Mouse (Mus musculus) urinary bladder, postnatal 25 days (tissue): ENCODE measurements around the gene Cdh4.
A peak's percentile ranks its signal among the peaks of the same experiment; 100 is the strongest.

Experiments used
- DNase-seq: peaks from one replicate; pipeline ENCODE4 v3.0.0; 2022; ENCODE audit warnings: low spot score

Gene Cdh4

DNA sequence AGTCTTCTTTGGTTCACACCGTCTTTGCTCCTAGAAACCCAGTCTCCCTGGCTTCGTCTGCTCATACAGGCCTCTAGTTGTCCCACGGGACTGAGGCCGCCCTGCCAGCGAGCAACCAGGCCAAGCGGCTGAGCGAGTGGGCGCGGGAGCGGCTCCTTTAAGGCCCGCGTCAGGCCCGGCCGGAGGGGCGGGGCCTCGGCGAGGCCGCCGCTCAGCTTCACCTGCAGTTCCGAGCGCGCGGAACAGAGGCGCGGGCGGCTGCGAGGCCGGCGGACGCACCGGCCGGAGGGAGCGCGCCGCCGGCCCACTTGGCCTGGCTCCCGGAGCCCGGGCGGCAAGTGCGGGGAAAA is at the start of gene Cdh4:
Cdh4 (plus strand) TSS at position 241 of the 350 bp plus-strand sequence.
- DNase-seq, result peak; percentile 55

DNA sequence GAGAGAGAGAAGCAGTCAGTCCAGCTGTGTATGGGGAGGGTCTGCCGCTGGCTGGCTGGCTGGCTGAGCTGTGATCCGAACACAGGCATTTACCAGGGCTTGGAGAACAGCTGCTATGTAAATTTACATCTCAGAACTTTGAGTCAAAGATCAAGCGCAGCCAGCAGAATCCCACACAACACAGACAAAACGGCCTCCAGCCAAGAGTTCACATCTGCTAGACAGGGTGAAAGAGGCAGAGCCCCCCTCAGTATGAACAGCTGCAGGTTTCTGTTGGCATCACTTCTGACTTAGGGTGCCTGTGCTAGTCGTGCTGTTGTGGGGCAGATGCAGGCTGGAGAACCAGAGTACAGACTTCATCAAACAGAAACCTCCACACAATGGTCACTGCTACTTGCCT is 46.8 kb upstream of the Cdh4 start:
- DNase-seq, result no peak

- no peak for DNase-seq
These were observed 42.5 kb upstream of the Cdh4 start for GRCm38 (mm10) chr2:179399645-179400249.

DNA sequence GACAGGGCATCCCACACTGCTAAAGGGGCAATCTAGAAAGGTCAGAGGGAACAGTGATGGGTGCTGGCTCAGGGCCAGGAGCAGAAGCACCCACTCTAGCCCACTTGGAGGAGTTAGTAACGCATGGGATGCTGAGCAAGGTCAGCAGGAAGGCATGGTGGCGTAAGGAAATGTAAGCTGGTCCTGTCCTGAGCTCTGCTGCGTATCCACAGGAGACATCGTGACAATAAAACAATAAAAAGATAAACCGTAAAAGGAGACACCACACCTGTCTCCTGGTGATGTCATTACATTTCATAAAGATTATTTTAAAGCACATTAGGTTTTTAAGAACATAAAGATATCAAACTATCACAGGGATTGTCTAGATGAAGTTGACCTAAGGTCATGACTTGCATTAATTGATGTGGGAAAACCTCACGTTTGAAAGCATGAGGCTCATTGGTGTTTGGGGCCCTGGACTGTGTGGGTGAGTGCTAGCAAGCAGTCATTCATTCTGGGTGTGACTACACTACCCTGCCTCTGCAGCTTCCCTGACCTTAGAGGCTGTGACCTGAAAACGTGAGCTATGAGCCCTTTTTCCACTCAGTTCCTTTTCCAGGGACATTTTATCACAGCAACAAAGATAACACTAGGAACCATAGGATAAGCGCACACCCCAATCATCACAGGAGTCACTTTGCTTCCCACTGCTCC is 31.2 kb upstream of the Cdh4 start:
- DNase-seq, result no peak

- DNase-seq, result no peak
These were observed 29.3 kb upstream of the Cdh4 start for GRCm38 (mm10) chr2:179412966-179413365.

DNA sequence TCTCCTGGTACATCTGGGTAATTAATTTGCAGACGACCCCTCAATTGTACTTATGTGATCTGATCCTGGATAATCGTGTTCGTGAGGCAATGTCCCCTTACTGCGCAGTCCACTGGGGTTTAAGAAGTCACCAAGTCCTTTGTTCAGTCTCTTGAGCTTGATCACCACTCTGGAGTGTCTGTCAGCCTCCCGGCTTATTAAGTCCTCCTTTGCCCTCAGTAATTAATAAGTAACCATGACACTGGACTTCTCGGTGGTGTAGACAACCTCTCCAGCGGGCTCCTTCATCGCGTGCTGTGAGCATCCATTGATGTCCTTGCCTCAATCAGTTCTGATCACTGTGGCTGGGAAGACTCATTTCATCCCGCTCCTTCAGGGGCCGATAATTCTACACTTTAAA is 28.0 kb upstream of the Cdh4 start:
- no peak for DNase-seq

GRCm38 (mm10) chr2:179414704-179415103 is 27.5 kb upstream of the Cdh4 start:
- DNase-seq, result no peak

- no peak for DNase-seq
These were observed 26.3 kb upstream of the Cdh4 start for GRCm38 (mm10) chr2:179415892-179416403.

DNA sequence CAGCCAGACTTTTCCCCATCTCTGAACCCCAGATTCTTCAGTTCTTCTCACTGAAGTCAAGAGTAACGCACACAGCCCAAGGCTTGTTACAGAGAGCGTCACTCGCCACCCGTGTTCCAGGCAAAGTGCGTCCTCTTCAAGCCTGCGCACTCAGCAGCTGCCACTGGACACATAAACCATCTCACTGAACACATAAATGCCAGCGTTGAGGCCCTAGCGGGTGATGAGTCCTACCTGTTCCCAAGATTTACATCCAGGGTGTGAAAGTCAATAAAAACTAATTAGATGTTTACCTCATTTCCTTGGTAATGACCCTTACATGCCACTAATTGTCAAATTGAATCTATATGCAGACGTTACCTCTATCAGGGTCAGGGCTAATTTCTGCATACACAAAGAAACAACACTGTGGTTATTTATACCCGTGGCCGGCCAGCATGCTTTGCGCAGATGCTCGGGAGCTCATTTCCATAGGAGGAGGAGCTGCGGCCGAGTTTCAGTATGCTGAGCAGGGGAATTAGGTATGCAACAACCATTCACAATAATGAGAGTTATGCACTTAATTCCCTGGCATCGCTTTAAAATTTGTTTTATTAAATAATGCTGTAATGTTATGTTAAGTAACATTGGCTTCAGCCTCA is 25.5 kb upstream of the Cdh4 start:
- no peak for DNase-seq

GRCm38 (mm10) chr2:179425602-179426001 is 16.6 kb upstream of the Cdh4 start:
- DNase-seq, result no peak

GRCm38 (mm10) chr2:179428889-179429288 is 13.3 kb upstream of the Cdh4 start:
- DNase-seq, result no peak

GRCm38 (mm10) chr2:179440161-179440560 is 2.1 kb upstream of the Cdh4 start:
- DNase-seq, result no peak

- DNase-seq, result no peak
These were observed 1.1 kb upstream of the Cdh4 start for GRCm38 (mm10) chr2:179441086-179441485.

- DNase-seq, result no peak
These were observed 514 bp upstream of the Cdh4 start for GRCm38 (mm10) chr2:179441717-179442116.

DNA sequence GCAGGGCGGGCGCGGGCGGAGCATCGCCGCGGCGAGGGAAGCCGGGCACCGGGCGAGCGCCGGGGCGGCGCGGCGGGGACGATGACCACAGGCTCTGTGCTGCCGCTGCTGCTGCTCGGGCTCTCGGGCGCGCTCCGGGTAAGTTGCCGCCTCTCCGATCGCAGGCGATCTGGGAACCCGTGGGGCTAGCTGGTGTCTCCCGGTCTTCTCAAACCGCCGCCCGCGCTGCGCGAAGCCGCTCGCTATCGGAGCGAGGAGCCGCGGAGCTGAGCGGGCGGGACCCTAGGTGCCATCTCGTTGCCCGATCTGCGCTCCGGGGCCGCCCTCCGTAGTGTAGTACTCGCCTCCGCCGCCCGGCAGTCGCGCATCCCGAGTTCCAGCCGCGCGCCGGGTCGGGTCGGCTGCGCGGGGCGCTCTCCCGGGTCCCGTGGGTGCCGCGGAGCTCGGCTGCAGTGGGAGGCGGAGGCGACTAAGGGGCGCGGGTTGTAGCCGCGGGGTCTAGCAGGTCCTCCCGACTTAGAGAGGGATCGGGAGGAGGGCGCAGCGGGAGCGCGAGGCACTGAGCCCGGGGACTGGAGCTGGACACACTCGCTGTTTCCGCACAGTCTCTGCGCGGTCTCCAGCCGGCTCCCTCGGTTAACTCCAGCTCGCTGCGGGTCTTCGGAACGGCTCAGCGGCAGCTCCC is 452 bp downstream of the Cdh4 start:
- DNase-seq, result peak; percentile 20

DNA sequence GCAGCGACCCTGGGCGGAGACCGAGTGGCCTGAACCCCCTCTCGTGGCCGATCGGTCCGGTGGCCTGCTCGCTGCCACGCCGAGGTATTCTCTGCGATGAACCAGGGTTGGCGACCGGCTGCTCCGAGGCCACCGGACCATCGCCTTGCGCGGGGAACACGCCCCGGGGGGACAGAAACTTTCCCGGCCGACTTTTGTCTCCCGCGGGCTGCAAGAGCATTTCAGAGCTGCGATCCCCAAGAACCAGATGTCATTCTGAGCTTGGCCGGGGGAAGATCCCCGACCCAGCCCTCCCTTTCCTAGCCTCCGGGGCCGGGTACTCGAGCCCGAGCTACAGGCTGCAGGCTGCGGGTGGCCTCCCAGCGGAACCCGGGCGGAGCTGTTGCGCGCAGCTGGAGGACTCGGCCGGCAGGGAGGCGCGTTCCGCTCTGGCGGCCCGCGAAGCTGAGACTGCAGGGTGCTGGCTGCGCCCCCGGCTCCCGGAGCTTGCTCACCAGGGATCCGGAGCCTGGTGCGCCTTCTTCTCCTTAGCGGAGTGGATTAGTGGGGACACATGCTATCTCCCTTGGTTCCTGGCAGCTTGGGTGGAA is 1.1 kb downstream of the Cdh4 start:
- DNase-seq, result peak; percentile 23

DNA sequence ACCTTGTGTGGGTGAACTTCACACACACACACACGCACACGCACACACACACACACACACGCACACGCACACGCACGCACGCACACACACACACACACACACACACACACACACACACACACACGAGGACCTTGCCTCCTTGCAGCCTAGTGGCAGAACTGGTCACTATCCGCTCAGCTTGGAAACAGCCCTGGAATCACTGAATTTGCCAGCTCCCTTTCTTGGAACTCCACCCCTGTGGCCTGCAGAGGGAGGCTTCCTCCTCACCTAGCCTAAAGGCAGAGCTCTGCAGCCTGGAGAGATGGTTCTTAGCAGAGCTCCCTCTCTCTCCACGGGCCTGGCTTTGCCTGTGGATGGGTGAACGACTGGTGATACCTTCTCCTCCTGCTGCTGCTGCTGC is 1.7 kb downstream of the Cdh4 start:
- DNase-seq, result no peak

- DNase-seq, result no peak
These were observed 6.0 kb downstream of the Cdh4 start for GRCm38 (mm10) chr2:179448256-179448655.

GRCm38 (mm10) chr2:179449018-179449417 is 6.8 kb downstream of the Cdh4 start:
- no peak for DNase-seq

DNA sequence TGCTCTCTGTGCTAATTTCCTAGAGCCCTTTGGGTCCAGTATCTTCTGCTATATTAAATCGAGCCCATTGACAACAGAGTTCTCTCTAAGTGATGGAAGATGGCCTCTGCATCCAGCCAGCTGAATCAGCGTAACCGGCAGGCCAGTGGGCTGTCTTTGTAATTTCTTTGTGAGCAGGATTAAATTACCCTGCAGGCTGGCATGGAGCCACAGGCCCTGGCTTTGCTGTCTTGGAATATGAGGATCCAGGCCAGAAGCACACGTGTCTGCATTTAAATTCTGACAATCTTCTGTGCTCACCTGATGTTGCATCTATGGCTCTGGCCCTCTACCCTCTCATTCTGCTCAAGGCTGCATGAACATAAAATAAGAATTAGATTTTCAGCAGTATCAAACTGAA is 17.0 kb downstream of the Cdh4 start:
- DNase-seq, result no peak

GRCm38 (mm10) chr2:179459606-179460005 is 17.4 kb downstream of the Cdh4 start:
- no peak for DNase-seq

DNA sequence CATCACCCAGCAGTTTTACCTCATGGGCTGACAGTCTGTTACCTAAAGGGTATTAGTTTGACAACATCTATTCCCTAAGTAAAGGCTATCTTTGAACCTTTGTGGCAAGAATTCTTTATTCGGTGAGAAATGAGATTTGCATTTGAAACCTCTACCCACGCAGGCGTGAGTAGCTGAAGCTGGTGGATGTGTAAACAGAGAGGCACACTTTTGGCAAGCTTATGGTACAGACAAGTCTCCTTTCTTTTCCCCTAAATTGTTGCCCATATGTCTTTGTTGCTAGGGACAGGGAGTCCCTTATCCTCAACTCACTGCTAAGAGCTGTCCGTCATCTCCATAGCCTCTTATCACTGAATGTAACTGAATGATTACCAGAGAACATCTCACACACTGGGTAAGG is 21.3 kb downstream of the Cdh4 start:
- no peak for DNase-seq
